Mouse (Mus musculus): ENCODE measurements at regions not wholly inside any gene's neighbourhood (a gene's known extent, or its start where the extent isn't known, plus 50 kb on each side); places are given as distances from the start of the nearest gene placed in this dataset.

GRCm38 (mm10) chr1:57605525-57605924, 168.4 kb upstream of the Spats2l start:
- Histone ChIP-seq H3K36me3 (ENCODE audit: control insufficient read depth, insufficient read depth, low read length) (no peaks in the 10 kb centered on the region), H3K27me3 (ENCODE audit: control insufficient read depth, insufficient read depth, low read length) (no peaks in the 10 kb centered on the region), H3K4me1 (ENCODE audit: control insufficient read depth, insufficient read depth, low read length) (no peaks in the 10 kb centered on the region), H3K79me2 (replicated peaks; ENCODE audit: control insufficient read depth, insufficient read depth, low read length) (no peaks in the 10 kb centered on the region), H3K4me3 (no peak overlapping the region), H3K27ac (no peak overlapping the region), H3K9ac (ENCODE audit: low read depth, low read length) (no peak overlapping the region)
- no peak for DNase-seq
- intact Hi-C loops (cut with DNase I) = no loop called here
- 56% methylated on average over 1 of the region's 1 CpGs for WGBS
- TF ChIP-seq CTCF (IDR thresholded peaks at IDR 0.05) (no peak), POLR2A (IDR thresholded peaks at IDR 0.05; ENCODE audit: insufficient read depth, low read depth, low read length) (no peak)

GRCm38 (mm10) chr1:57606060-57606683, 167.8 kb upstream of the Spats2l start:
- H3K36me3 ChIP-seq (ENCODE audit: control insufficient read depth, insufficient read depth, low read length) = no peaks in the 10 kb centered on the region
- intact Hi-C loops (cut with DNase I) = no loop called here
- WGBS = 70% methylated on average over 4 of the region's 4 CpGs

GRCm38 (mm10) chr1:57607026-57607425, 166.9 kb upstream of the Spats2l start:
- no peak overlapping the region for H3K9ac ChIP-seq (ENCODE audit: low read depth, low read length)
- no peak for TF ChIP-seq CTCF (IDR thresholded peaks at IDR 0.05)
- no peak for TF ChIP-seq POLR2A (IDR thresholded peaks at IDR 0.05; ENCODE audit: insufficient read depth, low read depth, low read length)
- TF ChIP-seq EP300 (IDR thresholded peaks at IDR 0.05; ENCODE audit: insufficient read depth, low read depth, low read length) = no peak
- no peaks in the 10 kb centered on the region for H3K4me1 ChIP-seq (ENCODE audit: control insufficient read depth, insufficient read depth, low read length)
- no peaks in the 10 kb centered on the region for H3K36me3 ChIP-seq (ENCODE audit: control insufficient read depth, insufficient read depth, low read length)
- H3K4me3 ChIP-seq = no peak overlapping the region
- WGBS = 69% methylated on average over 8 of the region's 8 CpGs
- H3K79me2 ChIP-seq (replicated peaks; ENCODE audit: control insufficient read depth, insufficient read depth, low read length) = no peaks in the 10 kb centered on the region
- intact Hi-C loops (cut with DNase I) = no loop called here
- DNase-seq = no peak
- H3K27ac ChIP-seq = no peak overlapping the region
- H3K27me3 ChIP-seq (ENCODE audit: control insufficient read depth, insufficient read depth, low read length) = no peaks in the 10 kb centered on the region

More at GRCm38 (mm10) chr1:57606060-57606683, 167.8 kb upstream of the Spats2l start:
- no peak overlapping the region for H3K27ac ChIP-seq
- TF ChIP-seq POLR2A (IDR thresholded peaks at IDR 0.05; ENCODE audit: insufficient read depth, low read depth, low read length) (no peak), CTCF (IDR thresholded peaks at IDR 0.05) (no peak)
- no peaks in the 10 kb centered on the region for H3K79me2 ChIP-seq (replicated peaks; ENCODE audit: control insufficient read depth, insufficient read depth, low read length)
- no peaks in the 10 kb centered on the region for H3K27me3 ChIP-seq (ENCODE audit: control insufficient read depth, insufficient read depth, low read length)
- no peak overlapping the region for H3K4me3 ChIP-seq
- no peaks in the 10 kb centered on the region for H3K4me1 ChIP-seq (ENCODE audit: control insufficient read depth, insufficient read depth, low read length)
- no peak overlapping the region for H3K9ac ChIP-seq (ENCODE audit: low read depth, low read length)
- DNase-seq = no peak

- no peak for TF ChIP-seq EP300 (IDR thresholded peaks at IDR 0.05; ENCODE audit: insufficient read depth, low read depth, low read length)
- TF ChIP-seq POLR2A (IDR thresholded peaks at IDR 0.05; ENCODE audit: insufficient read depth, low read depth, low read length) = no peak
- no peak for TF ChIP-seq CTCF (IDR thresholded peaks at IDR 0.05)
- no peak overlapping the region for H3K4me3 ChIP-seq
- H3K36me3 ChIP-seq (ENCODE audit: control insufficient read depth, insufficient read depth, low read length) = no peaks in the 10 kb centered on the region
- no peak for DNase-seq
- no peak overlapping the region for H3K27ac ChIP-seq
- H3K27me3 ChIP-seq (ENCODE audit: control insufficient read depth, insufficient read depth, low read length) = no peaks in the 10 kb centered on the region
- H3K9ac ChIP-seq (ENCODE audit: low read depth, low read length) = no peak overlapping the region
- WGBS = 73% methylated on average over 12 of the region's 12 CpGs
- intact Hi-C loops (cut with DNase I) = no loop called here
- no peaks in the 10 kb centered on the region for H3K4me1 ChIP-seq (ENCODE audit: control insufficient read depth, insufficient read depth, low read length)
- no peaks in the 10 kb centered on the region for H3K79me2 ChIP-seq (replicated peaks; ENCODE audit: control insufficient read depth, insufficient read depth, low read length)
These were observed 166.1 kb upstream of the Spats2l start for GRCm38 (mm10) chr1:57607626-57608422.

- Histone ChIP-seq H3K27ac (no peak overlapping the region), H3K4me1 (ENCODE audit: control insufficient read depth, insufficient read depth, low read length) (no peaks in the 10 kb centered on the region), H3K4me3 (no peak overlapping the region), H3K27me3 (ENCODE audit: control insufficient read depth, insufficient read depth, low read length) (no peaks in the 10 kb centered on the region), H3K36me3 (ENCODE audit: control insufficient read depth, insufficient read depth, low read length) (no peaks in the 10 kb centered on the region), H3K79me2 (replicated peaks; ENCODE audit: control insufficient read depth, insufficient read depth, low read length) (no peaks in the 10 kb centered on the region), H3K9ac (ENCODE audit: low read depth, low read length) (no peak overlapping the region)
- intact Hi-C loops (cut with DNase I) = no loop called here
- DNase-seq = no peak
- no peak for TF ChIP-seq POLR2A (IDR thresholded peaks at IDR 0.05; ENCODE audit: insufficient read depth, low read depth, low read length)
- TF ChIP-seq CTCF (IDR thresholded peaks at IDR 0.05) = no peak
- no peak for TF ChIP-seq EP300 (IDR thresholded peaks at IDR 0.05; ENCODE audit: insufficient read depth, low read depth, low read length)
- 79% methylated on average over 2 of the region's 2 CpGs for WGBS
These were observed 165.6 kb upstream of the Spats2l start for GRCm38 (mm10) chr1:57608423-57608679.

GRCm38 (mm10) chr1:57609307-57609706, 164.7 kb upstream of the Spats2l start:
- H3K27ac ChIP-seq = no peak overlapping the region
- no peak overlapping the region for H3K9ac ChIP-seq (ENCODE audit: low read depth, low read length)
- H3K36me3 ChIP-seq (ENCODE audit: control insufficient read depth, insufficient read depth, low read length) = no peaks in the 10 kb centered on the region
- TF ChIP-seq CTCF (IDR thresholded peaks at IDR 0.05) (no peak), POLR2A (IDR thresholded peaks at IDR 0.05; ENCODE audit: insufficient read depth, low read depth, low read length) (no peak), EP300 (IDR thresholded peaks at IDR 0.05; ENCODE audit: insufficient read depth, low read depth, low read length) (no peak)
- H3K4me1 ChIP-seq (ENCODE audit: control insufficient read depth, insufficient read depth, low read length) = no peaks in the 10 kb centered on the region
- intact Hi-C loops (cut with DNase I) = no loop called here
- WGBS = 54% methylated on average over 6 of the region's 6 CpGs
- H3K27me3 ChIP-seq (ENCODE audit: control insufficient read depth, insufficient read depth, low read length) = no peaks in the 10 kb centered on the region
- no peaks in the 10 kb centered on the region for H3K79me2 ChIP-seq (replicated peaks; ENCODE audit: control insufficient read depth, insufficient read depth, low read length)
- no peak for DNase-seq
- no peak overlapping the region for H3K4me3 ChIP-seq

Data from heart, adult 2 months (tissue).